Mouse (Mus musculus): ENCODE data around the gene Card11. TPM values are rescaled to one million over a fixed set of nuclear protein-coding genes. Genes with fewer than 3 reads are reported as not detected.
A peak's percentile ranks its signal among the peaks of the same experiment; 100 is the strongest.

Card11 gene
- polyA plus RNA-seq, 1 experiment from 2014 or later: not detected

DNA sequence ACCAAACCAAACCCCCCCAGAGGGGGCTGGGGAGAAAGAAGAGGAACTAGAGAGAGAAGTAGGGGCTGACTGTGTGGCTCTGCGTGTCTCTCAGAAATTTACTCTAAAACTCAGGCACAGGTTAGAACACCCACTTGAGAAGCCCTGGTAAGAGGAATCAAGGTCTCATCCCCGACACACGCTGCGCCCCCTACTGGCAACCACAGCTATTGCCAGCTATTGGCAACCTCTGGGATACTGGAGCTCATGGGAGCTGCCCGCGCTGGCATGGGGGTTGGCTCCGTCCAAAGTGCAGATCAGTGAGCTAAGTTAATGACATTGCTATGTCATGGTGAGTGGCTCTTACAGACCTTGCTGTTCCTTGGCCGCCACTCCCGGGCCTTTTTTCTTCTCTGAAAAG is 37.4 kb downstream of the Card11 start:
- no peaks in the 10 kb centered on the region for H3K27me3 ChIP-seq (replicated peaks; ENCODE audit: control insufficient read depth, insufficient read depth, low read length)
- H3K36me3 ChIP-seq (ENCODE audit: control insufficient read depth, insufficient read depth, low read length): no peaks in the 10 kb centered on the region
- ATAC-seq (no peak), DNase-seq (ENCODE audit: low spot score) (peak; percentile 56)
- H3K27ac ChIP-seq (ENCODE audit: low read depth, low read length): no peak overlapping the region
- no peak overlapping the region for H3K4me2 ChIP-seq (ENCODE audit: low read length)
- no peaks in the 10 kb centered on the region for H3K9me3 ChIP-seq (replicated peaks; ENCODE audit: control insufficient read depth, low read length)
- no peak overlapping the region for H3K4me3 ChIP-seq (ENCODE audit: low read depth, low read length)
- 32% methylated on average over 9 of the region's 9 CpGs for WGBS
- H3K9ac ChIP-seq (ENCODE audit: low read length): no peak overlapping the region
- no peaks in the 10 kb centered on the region for H3K4me1 ChIP-seq (ENCODE audit: control insufficient read depth, insufficient read depth, low read length)

DNA sequence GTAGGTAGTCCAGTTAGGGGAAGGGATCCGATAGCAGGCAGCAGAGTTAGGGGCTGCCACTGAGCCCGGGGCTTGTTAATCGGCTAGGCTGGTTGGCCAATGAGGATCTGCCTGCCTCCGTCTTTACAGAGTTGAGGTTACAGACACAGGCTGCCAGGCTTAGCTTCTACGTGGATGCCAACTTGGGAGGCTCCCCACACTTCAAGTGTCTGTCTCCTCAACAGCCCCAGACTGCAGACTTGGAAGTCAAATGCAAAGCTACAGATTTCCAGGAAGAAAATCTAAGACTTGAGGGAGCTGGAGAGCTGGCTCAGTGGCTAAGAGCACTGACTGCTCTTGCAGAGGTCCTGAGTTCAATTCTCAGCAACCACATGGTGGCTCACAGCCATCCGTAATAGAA is 39.6 kb downstream of the Card11 start:
- 72% methylated on average over 6 of the region's 6 CpGs for WGBS
- H3K4me1 ChIP-seq (ENCODE audit: control insufficient read depth, insufficient read depth, low read length): no peaks in the 10 kb centered on the region
- H3K27me3 ChIP-seq (replicated peaks; ENCODE audit: control insufficient read depth, insufficient read depth, low read length): no peaks in the 10 kb centered on the region
- no peak overlapping the region for H3K4me2 ChIP-seq (ENCODE audit: low read length)
- H3K36me3 ChIP-seq (ENCODE audit: control insufficient read depth, insufficient read depth, low read length): no peaks in the 10 kb centered on the region
- H3K27ac ChIP-seq (ENCODE audit: low read depth, low read length): no peak overlapping the region
- DNase-seq (ENCODE audit: low spot score) (peak; percentile 22), ATAC-seq (no peak)
- H3K9me3 ChIP-seq (replicated peaks; ENCODE audit: control insufficient read depth, low read length): no peaks in the 10 kb centered on the region
- no peak overlapping the region for H3K9ac ChIP-seq (ENCODE audit: low read length)
- H3K4me3 ChIP-seq (ENCODE audit: low read depth, low read length): no peak overlapping the region

DNA sequence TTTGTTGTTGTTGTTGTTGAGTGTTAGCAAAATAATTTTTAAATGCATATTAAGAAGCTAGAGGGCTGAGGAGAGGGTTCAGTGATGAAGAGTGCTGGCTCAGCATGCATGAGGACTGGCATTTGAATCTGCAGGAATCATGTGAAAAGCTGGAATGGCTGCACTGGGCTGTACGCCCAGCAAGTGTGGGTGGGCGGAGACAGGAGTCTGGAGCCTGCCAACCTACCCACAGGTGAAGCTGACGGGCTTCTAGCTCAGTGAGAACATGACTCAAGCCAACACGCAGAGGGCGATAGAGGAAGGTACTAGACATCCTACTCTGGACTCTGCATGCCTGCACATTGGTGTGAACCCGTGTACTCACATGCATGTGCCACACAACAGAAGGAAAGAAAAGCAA is 41.2 kb downstream of the Card11 start:
- Histone ChIP-seq H3K36me3 (ENCODE audit: control insufficient read depth, insufficient read depth, low read length) (no peaks in the 10 kb centered on the region), H3K27ac (ENCODE audit: low read depth, low read length) (no peak overlapping the region), H3K4me2 (ENCODE audit: low read length) (no peak overlapping the region), H3K27me3 (replicated peaks; ENCODE audit: control insufficient read depth, insufficient read depth, low read length) (no peaks in the 10 kb centered on the region), H3K9ac (ENCODE audit: low read length) (no peak overlapping the region), H3K4me3 (ENCODE audit: low read depth, low read length) (no peak overlapping the region), H3K4me1 (ENCODE audit: control insufficient read depth, insufficient read depth, low read length) (no peaks in the 10 kb centered on the region), H3K9me3 (replicated peaks; ENCODE audit: control insufficient read depth, low read length) (no peaks in the 10 kb centered on the region)
- ATAC-seq (no peak), DNase-seq (ENCODE audit: low spot score) (no peak)
- WGBS: 66% methylated on average over 6 of the region's 6 CpGs

DNA sequence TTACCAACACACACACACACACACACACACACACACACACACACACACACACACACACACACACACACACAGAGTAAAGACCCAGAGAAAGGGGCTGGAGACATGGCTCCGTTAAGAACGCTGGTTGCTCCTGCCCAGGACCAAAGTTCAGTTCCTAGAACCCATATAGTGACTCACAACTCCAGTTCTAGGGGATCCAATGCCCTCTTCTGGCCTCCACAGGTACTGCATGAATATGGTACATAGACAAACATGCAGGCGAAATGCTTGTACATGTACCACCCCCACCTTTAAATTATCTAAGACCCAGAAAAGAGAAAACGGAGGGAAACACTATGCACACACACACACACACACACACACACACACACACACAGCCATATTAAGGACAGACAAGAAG is 43.3 kb downstream of the Card11 start:
- Histone ChIP-seq H3K27me3 (replicated peaks; ENCODE audit: control insufficient read depth, insufficient read depth, low read length) (no peaks in the 10 kb centered on the region), H3K36me3 (ENCODE audit: control insufficient read depth, insufficient read depth, low read length) (no peaks in the 10 kb centered on the region), H3K4me3 (ENCODE audit: low read depth, low read length) (no peak overlapping the region), H3K9me3 (replicated peaks; ENCODE audit: control insufficient read depth, low read length) (no peaks in the 10 kb centered on the region), H3K4me1 (ENCODE audit: control insufficient read depth, insufficient read depth, low read length) (no peaks in the 10 kb centered on the region), H3K27ac (ENCODE audit: low read depth, low read length) (no peak overlapping the region), H3K9ac (ENCODE audit: low read length) (no peak overlapping the region), H3K4me2 (ENCODE audit: low read length) (no peak overlapping the region)
- ATAC-seq (no peak), DNase-seq (ENCODE audit: low spot score) (no peak)
- 93% methylated on average over 4 of the region's 4 CpGs for WGBS

DNA sequence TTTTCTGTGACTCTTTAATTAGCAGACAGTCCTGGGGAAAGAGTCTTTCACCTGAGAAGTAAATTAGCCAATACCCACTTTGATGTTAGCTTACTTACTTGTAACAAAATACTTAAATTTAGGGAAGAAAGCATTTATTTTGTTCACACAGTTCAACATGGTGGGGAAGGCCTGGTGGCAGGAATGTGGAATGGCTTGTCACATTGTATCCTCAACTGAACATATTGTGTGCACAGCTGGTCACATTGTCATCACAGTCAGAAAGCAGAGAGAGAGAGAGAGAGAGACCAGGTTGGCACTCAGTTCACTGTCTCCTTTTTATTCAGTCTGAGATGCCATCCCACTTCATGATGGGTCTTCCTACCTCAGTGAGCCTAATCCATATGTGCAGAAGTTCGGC is 44.7 kb downstream of the Card11 start:
- Histone ChIP-seq H3K36me3 (ENCODE audit: control insufficient read depth, insufficient read depth, low read length) (no peaks in the 10 kb centered on the region), H3K9me3 (replicated peaks; ENCODE audit: control insufficient read depth, low read length) (no peaks in the 10 kb centered on the region), H3K4me1 (ENCODE audit: control insufficient read depth, insufficient read depth, low read length) (no peaks in the 10 kb centered on the region), H3K9ac (ENCODE audit: low read length) (no peak overlapping the region), H3K27me3 (replicated peaks; ENCODE audit: control insufficient read depth, insufficient read depth, low read length) (no peaks in the 10 kb centered on the region), H3K4me2 (ENCODE audit: low read length) (no peak overlapping the region), H3K4me3 (ENCODE audit: low read depth, low read length) (no peak overlapping the region), H3K27ac (ENCODE audit: low read depth, low read length) (no peak overlapping the region)
- DNase-seq (ENCODE audit: low spot score): peak; percentile 22
- ATAC-seq: no peak
- WGBS: 87% methylated on average over 1 of the region's 1 CpGs

DNA sequence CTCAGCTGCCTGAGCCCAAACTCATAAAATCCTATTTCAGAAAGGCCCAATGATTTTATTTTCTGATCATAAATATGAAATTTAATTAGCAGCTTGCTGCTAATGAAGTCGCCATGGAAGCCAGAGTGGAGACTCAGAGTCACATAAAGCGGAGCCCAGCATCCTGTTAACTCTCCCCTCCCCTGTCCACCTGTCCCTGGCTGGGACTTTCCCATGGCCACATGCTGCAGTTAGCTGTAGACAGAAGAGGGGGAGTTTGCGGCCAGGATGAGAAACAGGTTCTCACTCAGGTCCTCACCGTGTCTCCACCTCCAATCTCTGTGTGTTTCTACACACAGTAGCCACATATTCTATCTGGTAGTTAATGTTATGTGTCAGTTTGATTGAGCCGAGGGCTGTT is 48.6 kb downstream of the Card11 start:
- Histone ChIP-seq H3K27ac (ENCODE audit: low read depth, low read length) (no peak overlapping the region), H3K9me3 (replicated peaks; ENCODE audit: control insufficient read depth, low read length) (no peaks in the 10 kb centered on the region), H3K36me3 (ENCODE audit: control insufficient read depth, insufficient read depth, low read length) (no peaks in the 10 kb centered on the region), H3K9ac (ENCODE audit: low read length) (no peak overlapping the region), H3K4me3 (ENCODE audit: low read depth, low read length) (no peak overlapping the region), H3K4me1 (ENCODE audit: control insufficient read depth, insufficient read depth, low read length) (no peaks in the 10 kb centered on the region), H3K27me3 (replicated peaks; ENCODE audit: control insufficient read depth, insufficient read depth, low read length) (no peaks in the 10 kb centered on the region), H3K4me2 (ENCODE audit: low read length) (no peak overlapping the region)
- no peak for ATAC-seq
- DNase-seq (ENCODE audit: low spot score): no peak
- 92% methylated on average over 5 of the region's 5 CpGs for WGBS

DNA sequence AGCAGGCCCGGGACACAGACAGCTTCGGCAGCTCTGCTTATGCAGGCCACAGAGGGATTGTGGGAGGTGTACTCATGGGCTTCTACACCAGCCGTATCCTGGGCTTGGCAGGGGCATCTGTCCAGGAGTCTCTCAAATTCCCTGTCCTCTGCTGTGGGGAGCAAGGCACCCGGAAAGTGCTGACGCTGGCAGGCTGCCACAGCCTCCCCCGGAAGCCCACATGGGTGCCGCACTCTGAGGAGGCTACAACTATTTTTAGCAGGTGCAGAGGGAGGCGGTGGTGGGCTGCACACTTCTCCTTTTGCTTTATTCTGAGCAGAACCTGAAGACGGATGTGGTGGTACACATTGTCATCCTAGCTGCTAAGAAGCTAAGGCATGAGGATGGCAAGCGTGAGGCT is 52.4 kb downstream of the Card11 start:
- Histone ChIP-seq H3K4me3 (ENCODE audit: low read depth, low read length) (no peak overlapping the region), H3K9me3 (replicated peaks; ENCODE audit: control insufficient read depth, low read length) (no peaks in the 10 kb centered on the region), H3K9ac (ENCODE audit: low read length) (no peak overlapping the region), H3K4me1 (ENCODE audit: control insufficient read depth, insufficient read depth, low read length) (no peaks in the 10 kb centered on the region), H3K27ac (ENCODE audit: low read depth, low read length) (no peak overlapping the region), H3K4me2 (ENCODE audit: low read length) (no peak overlapping the region), H3K27me3 (replicated peaks; ENCODE audit: control insufficient read depth, insufficient read depth, low read length) (peaks cover 2% of the 10 kb centered on the region), H3K36me3 (ENCODE audit: control insufficient read depth, insufficient read depth, low read length) (no peaks in the 10 kb centered on the region)
- no peak for DNase-seq (ENCODE audit: low spot score)
- WGBS: 82% methylated on average over 10 of the region's 10 CpGs
- ATAC-seq: no peak

DNA sequence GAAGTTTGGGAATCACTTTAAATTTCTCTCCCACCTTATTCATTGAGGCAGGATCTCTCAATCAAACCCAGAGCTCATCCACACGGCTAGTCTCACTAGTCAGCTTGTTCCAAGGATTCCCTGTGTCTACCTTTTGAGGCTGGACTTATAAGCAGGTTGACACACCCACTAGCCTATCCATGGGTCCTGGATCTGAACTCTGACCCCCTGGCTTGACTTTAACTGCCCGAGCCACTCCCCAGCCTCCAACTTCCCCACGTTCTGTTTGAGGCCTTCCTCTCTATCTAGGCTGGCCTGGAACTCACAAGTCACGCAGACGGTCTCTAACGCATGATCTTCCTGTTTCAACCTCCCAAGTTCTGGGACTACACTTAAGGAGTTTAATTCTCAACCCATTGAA is 54.3 kb downstream of the Card11 start:
- DNase-seq (ENCODE audit: low spot score) (no peak), ATAC-seq (no peak)
- WGBS: 88% methylated on average over 6 of the region's 6 CpGs
- no peak overlapping the region for H3K4me3 ChIP-seq (ENCODE audit: low read depth, low read length)
- H3K9ac ChIP-seq (ENCODE audit: low read length): no peak overlapping the region
- peaks cover 7% of the 10 kb centered on the region for H3K27me3 ChIP-seq (replicated peaks; ENCODE audit: control insufficient read depth, insufficient read depth, low read length)
- H3K9me3 ChIP-seq (replicated peaks; ENCODE audit: control insufficient read depth, low read length): no peaks in the 10 kb centered on the region
- no peak overlapping the region for H3K27ac ChIP-seq (ENCODE audit: low read depth, low read length)
- H3K4me1 ChIP-seq (ENCODE audit: control insufficient read depth, insufficient read depth, low read length): peaks cover 4% of the 10 kb centered on the region; the same call in 1 of the 2 replicates
- H3K4me2 ChIP-seq (ENCODE audit: low read length): no peak overlapping the region
- no peaks in the 10 kb centered on the region for H3K36me3 ChIP-seq (ENCODE audit: control insufficient read depth, insufficient read depth, low read length)

DNA sequence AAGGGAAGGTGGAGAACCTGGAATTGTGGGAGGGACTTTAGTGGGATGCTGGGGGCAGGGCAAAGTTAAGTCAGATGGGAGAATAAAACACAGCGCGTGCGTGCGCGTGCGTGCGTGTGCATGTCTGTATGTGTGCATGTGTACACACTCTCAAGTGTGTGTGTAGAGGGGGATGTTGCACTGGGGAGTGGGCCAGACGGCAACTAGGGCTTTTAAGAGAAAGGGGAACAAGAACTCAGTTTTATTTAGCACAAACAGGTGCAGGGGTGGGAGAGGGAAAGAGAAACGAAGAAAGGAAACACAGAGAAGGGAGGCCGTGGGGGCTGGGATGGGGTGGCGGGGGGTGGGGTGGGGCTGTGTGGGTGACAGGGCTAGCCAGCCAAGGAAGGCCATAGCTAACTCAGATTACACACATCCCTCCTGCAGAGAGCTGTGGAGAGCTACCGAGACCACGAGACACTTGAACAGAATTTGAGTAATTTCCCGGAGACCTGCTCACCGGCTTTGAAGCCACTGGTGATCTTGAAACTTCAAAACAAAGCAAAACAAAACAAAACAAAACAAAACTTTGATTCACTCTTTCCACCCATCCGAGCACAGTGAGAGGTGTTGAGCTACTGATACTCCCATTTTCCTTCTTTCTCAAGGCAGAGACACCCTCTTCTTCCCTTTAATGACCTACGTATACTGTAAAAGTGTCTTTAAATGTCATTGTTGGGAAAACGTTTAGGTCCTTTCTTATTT is 55.8 kb downstream of the Card11 start:
- no peak overlapping the region for H3K4me2 ChIP-seq (ENCODE audit: low read length)
- no peak overlapping the region for H3K4me3 ChIP-seq (ENCODE audit: low read depth, low read length)
- no peak for DNase-seq (ENCODE audit: low spot score)
- H3K27ac ChIP-seq (ENCODE audit: low read depth, low read length): no peak overlapping the region
- no peaks in the 10 kb centered on the region for H3K36me3 ChIP-seq (ENCODE audit: control insufficient read depth, insufficient read depth, low read length)
- H3K9me3 ChIP-seq (replicated peaks; ENCODE audit: control insufficient read depth, low read length): no peaks in the 10 kb centered on the region
- H3K27me3 ChIP-seq (replicated peaks; ENCODE audit: control insufficient read depth, insufficient read depth, low read length): peaks cover 7% of the 10 kb centered on the region
- 74% methylated on average over 18 of the region's 18 CpGs for WGBS
- no peak overlapping the region for H3K9ac ChIP-seq (ENCODE audit: low read length)
- H3K4me1 ChIP-seq (ENCODE audit: control insufficient read depth, insufficient read depth, low read length): peaks cover 15% of the 10 kb centered on the region
- ATAC-seq: no peak

Data from forebrain, embryonic 14.5 days (tissue).